Mouse (Mus musculus): ENCODE measurements around the gene Gm10337.

Gene Gm10337

DNA sequence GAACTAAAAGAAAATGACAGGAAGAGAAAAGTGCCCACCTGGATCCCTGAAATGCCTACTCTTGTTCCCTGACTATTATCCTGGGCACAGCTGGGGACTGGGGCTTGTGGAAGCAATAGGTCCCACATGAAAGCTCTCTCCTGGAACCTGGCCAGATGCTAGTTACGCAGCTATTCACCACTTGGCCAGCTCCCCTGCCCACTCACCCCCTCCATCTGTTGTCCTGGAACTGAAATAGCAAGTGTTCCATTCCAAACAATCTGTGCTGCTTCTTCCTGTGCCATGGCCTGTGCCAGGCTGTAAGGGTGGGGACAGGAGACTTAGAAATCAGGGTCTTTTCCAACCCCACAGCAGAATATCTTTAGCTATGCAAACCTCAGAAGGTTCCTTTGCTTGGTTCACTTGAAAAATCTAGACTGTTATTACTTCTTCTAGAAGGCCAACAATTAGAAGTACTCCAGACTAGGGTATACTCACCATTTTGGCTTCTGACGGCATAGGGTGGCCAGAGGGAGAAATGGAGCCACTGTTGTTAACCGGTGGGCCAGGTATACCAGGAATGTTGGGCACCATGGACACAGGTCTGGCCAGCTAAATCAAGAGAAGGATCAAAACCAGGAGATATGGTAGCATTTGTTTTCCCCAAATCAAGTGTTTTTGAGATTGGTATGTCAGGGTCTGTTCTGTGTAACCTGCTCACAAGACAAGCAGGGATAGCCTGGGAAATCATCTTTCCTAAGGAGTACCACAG is 43.3 kb downstream of the Gm10337 start:
- in situ Hi-C loops (cut with MboI, MseI), result no loop called here

DNA sequence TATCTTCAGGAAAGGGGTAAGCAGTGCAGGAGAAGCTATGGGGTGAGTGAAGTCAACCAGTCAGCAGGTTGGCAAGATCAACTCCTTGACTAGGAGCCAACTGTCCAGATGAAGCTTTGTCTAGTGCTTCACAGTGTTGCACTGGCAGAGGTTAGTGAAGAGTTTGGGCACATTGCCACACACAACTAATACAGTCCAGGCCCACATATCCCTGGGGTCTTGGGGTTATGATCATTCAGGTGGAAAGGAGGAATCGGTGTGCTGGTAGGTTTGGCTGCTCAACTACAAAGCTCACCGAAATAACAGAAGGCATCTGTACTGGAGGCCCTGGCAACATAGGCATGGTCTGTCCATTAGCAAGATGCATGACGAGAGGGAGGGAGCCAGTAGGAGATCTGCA is 44.0 kb downstream of the Gm10337 start:
- in situ Hi-C loops (cut with MboI, MseI), result no loop called here

- in situ Hi-C loops (cut with MboI, MseI), result no loop called here
These were observed 49.1 kb downstream of the Gm10337 start for GRCm38 (mm10) chr15:102552599-102552998.

Data from T-helper 2 cell (primary cell).